Mouse (Mus musculus) brain, embryonic 14.5 days (tissue): ENCODE data around the gene Cldn12. TPM values are rescaled to one million over a fixed set of nuclear protein-coding genes. Genes with fewer than 3 reads are reported as not detected.

ENCODE experiments used
- DNase-seq: peaks from one replicate; pipeline ENCODE4 v3.0.0-alpha.2; 2011; ENCODE audit warnings: low read depth
- CTCF ChIP-seq: fragments of 200-500 bp; IDR thresholded peaks from 2 replicates; pipeline ENCODE4 v1.5.1; 2012; ENCODE audit warnings: inconsistent platforms, mild to moderate bottlenecking, moderate library complexity, borderline replicate concordance; ENCODE audit not compliant: insufficient read depth, insufficient read length; ENCODE audit errors: extremely low read depth
- POLR2A ChIP-seq: fragments of 200-500 bp; IDR thresholded peaks from 2 replicates; pipeline ENCODE4 v1.6.1; 2012; ENCODE audit warnings: mild to moderate bottlenecking, inconsistent platforms, borderline replicate concordance; ENCODE audit not compliant: poor library complexity, insufficient read depth, insufficient read length, severe bottlenecking; ENCODE audit errors: extremely low read depth
- polyA plus RNA-seq: library from polyadenylated mRNA; depleted of rRNA; stranded (reverse); fragments of >200 nt; gene quantifications from 2 replicates; pipeline ENCODE4 v1.2.3, GENCODE M21; 2012; rRNA removed

Cldn12 gene
- 22.4 and 23.8 TPM in 2 replicates for polyA plus RNA-seq

DNA sequence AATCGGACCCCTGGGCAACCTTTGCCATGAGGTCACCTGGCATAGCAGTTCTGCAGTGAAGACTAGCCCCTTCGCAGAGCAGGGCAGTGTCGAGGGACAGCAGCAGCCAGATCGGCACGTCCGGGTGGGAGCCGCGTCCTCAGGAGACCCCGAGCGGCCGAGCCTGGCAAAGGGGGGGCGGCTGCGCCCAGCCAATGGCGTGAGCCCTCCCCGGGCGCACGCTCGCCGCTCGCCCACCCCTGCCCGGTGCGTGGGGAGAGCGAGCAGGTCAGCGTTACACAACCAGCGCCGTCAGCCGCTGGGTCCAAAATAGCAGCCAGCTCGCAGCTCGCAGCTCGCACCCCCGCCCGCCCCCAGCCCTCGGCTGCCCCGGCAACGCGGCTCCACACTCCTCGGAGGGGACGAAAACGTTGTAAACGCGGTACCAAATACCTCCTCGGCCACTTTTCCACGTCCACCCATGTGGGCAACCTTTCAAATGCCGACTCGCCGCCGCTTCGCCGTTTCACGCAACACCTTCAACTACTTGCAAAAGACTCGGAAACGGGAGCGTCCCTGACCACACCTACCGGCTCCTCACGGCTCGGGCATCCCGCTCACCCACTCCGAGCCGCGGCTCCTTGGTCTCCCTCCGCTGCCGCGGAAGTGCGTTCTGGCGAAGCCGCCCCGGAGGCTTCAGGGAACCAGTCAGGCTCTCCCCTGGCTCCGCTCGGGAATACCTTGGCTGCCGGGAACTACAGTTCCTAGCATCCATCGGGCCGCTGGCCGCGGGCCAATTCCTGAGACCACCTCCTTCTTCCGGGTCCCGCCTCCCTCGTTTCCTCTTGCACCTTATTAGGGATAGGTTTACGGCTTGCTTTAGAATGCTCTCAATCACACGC, at the start of gene Cldn12:
TSS of gene Cldn12 (minus strand) at position 763 of the 881 bp plus-strand sequence.
- DNase-seq = peak; percentile 98
- TF ChIP-seq POLR2A (peak; percentile 62; the same call in 1 of the 2 replicates), CTCF (no peak)

DNA sequence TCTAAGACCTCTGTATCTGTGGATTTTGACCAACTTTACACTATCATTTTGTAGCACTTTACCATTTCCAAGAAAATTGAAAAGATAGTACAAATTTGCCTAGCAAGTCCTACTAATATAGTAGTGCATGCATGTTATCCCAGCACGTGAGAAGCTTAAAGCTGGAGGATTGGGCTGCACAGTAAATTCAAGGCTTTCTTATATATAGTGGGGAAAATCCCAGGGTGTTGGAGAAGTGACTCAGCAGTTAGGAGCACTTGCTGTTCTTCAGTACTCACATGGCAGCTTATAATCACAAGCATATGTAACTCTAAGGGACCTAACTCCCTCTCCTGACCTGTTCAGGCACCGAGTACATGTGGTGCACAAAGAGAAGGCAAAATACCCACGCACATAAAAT, 47.7 kb upstream of the Cldn12 start:
- TF ChIP-seq CTCF = no peak
- no peak for TF ChIP-seq POLR2A
- DNase-seq = no peak

DNA sequence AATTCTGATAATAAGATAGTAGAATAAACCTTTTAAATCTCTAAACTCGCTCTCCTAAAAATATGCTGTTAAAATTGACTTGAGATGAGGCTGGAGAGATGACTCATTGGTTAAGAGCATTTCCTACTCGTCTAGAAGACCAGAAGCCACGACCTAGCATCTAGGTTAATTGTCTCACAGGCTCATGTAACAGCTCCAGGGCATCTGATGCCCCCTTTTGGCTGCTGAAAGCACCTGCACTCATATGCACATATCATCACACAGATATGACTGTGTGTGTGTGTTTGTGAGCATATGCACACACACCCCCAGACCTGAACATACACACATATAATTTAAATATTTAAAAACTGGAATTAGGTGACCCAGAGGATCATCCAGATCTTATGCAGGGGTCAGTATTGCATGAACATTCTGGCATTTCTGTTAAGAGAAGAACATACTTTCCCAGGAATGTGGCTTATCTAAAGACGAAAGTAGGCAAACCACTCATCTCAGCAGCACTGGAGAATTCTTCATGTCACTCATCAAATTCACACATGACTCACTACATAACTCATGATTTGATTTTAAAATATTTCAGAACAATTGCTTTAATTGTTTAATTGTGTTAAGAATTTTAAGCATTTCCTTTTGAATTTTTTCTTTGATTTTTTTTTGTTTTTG, 46.4 kb upstream of the Cldn12 start:
- no peak for DNase-seq
- TF ChIP-seq CTCF (no peak), POLR2A (no peak)

DNA sequence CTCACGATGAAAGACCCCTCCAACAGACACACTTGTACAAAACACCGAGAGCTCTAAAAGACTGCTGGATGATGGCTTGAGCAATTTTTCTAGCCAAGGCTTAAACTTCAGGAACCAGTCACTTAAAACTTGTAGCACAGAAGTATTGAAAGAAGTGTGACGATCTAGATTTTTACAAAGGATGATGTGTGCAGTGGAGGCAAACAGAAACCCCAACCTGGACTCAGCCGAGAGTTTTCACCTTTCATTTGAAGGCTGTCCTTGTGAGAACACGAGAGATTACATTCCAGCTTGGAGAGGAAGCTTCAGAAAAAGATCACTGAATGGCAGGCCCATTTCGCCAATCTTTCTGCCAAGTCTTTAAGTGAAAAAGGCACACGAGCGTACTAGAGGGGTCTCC, 45.0 kb upstream of the Cldn12 start:
- TF ChIP-seq CTCF (no peak), POLR2A (no peak)
- DNase-seq = no peak

GRCm38 (mm10) chr5:5559079-5559740, 44.5 kb upstream of the Cldn12 start, which contains the start of gene Gtpbp10:
Gtpbp10 (minus strand) TSS chr5:5559538.
- DNase-seq = peak; percentile 97
- TF ChIP-seq CTCF = no peak
- TF ChIP-seq POLR2A = peak; percentile 64; the same call in 1 of the 2 replicates

GRCm38 (mm10) chr5:5551110-5551509, 36.4 kb upstream of the Cldn12 start:
- DNase-seq = no peak
- TF ChIP-seq POLR2A (no peak), CTCF (no peak)

DNA sequence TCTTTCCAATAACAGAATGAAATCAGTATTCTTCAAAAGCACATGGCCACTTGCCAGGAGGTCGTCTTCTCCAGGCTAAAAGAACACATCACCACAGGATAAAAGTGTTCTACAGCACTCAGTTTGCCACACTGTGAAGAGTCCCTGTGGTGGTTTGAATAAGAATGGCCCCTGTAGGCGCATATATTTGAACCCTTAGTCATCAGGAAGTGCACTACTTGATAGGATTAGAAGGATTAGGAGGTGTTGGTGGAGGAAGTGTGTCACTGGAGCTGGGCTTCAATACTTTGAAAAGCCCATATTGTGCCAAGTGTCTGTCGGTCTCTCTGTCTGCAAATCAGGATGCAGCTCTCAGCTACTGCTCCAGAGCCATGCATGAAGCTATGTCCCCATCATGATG, 25.6 kb upstream of the Cldn12 start:
- DNase-seq = no peak
- TF ChIP-seq CTCF = no peak
- no peak for TF ChIP-seq POLR2A

- peak; percentile 9 for DNase-seq
- TF ChIP-seq CTCF = no peak
- no peak for TF ChIP-seq POLR2A
These were observed 25.0 kb upstream of the Cldn12 start for GRCm38 (mm10) chr5:5539771-5540170.

DNA sequence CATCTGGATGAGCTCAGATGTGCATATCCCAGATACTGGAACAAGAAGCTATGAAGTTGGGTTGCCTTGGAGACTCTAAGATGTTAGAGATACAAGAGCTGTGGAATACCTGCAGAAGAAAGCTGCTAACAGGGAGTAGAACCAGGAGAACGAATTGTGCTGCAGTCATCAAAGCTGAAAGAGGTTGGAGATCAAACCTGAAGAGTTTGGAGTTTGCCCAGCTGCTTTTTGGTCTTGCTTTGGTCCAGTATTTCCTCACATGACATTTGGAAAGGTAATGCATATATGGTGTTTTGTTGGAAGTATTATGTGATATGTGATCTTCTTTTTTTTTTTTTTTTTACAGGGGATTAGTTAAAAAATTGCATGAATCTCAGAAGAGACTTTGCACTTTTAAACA, 21.4 kb upstream of the Cldn12 start:
- TF ChIP-seq CTCF (no peak), POLR2A (no peak)
- DNase-seq = no peak

DNA sequence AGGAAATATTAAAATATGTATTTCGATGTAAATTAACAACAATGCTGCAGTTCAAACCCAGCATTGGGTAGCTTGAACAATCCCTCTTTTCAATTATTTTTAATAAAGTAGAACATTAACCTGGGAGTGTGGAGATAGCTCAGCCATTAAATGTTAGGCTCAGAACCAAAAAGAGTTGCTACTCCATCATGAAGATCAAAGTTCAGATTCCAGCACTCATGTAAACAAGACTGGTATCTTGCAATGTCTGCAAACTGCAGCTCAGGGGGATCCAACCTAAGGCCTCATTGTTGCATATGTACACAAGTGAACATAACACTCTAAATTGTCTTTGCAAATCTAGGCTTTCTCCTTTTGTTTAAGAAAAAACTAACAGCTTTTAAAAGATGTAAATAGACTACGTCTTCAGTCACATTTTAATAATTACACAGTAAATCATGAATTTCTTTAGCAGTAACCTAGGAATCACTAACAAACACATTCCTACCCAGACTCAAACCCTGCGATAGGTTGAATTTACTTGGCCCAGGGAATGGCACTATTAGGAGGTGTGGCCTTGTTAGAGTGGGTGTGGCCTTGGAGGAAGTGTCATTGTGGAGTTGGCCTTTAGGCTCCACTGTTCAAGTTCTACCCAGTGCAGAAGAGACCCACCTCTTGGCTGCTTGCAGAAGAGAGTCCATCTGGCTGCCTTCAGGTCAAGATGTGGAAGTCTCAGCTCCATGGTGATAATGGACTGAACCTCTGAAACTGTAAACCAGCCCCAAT, 19.1 kb upstream of the Cldn12 start:
- no peak for DNase-seq
- TF ChIP-seq CTCF = no peak
- TF ChIP-seq POLR2A = no peak

DNA sequence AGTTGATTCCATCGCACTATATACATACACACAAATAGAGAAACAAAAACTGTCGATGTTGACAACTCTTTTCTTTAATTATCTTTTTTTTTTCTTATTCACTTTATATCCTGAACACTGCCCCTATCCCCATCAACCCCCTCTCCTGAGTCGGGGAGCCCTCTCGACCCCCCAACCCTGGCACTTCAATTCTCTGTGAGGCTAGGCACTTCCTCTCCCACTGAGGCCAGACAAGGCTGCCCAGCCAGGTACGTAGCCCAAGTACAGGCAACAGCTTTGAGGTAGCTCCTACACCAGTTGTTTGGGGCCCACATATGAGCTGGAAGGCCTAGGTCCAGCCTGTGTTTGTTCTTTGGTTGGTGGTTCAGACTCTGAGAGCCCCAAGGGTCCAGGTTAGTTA, 653 bp upstream of the Cldn12 start:
- no peak for DNase-seq
- TF ChIP-seq POLR2A = no peak
- TF ChIP-seq CTCF = no peak

DNA sequence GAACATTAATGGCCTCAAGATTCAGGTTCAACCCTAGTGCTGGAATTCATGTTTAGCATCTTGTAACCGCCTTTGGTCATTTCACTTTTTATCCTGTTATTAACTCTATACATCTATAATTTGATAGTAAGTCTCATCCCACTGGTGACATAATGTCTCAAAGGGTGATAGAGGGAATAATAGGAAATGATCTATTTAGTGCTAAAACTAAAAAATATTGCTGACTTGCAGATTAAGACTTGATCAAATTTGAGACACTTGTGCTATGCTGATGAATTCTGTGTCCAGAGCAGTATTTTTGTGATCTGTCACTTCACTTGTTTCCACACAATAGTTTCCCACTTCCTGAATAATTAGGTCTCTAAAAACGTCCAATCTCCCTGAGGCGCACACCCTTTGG, 3.4 kb downstream of the Cldn12 start:
- no peak for DNase-seq
- TF ChIP-seq CTCF = no peak
- TF ChIP-seq POLR2A = no peak

DNA sequence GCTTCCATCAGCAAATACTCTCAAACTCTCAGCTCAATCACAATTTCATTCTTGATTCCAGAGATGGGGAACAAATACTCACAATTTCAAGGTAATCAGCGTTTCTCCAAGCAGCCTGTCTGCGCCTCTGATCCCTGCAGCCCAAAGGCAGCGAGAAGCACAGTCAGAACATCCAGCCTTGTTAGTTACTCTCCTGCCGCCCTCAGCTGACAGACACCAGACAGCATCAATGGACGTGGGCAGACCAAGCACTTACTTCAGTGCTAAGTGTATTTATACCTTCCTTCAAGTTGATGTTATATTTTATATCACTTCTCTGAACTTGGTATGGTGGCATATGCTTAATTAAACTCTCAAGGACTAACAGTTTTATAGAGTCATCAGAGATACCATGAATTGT, 3.8 kb downstream of the Cldn12 start:
- DNase-seq = no peak
- TF ChIP-seq POLR2A (no peak), CTCF (no peak)

- peak; percentile 76 for DNase-seq
- TF ChIP-seq CTCF = no peak
- no peak for TF ChIP-seq POLR2A
These were observed 4.4 kb downstream of the Cldn12 start for GRCm38 (mm10) chr5:5510304-5510887.
